Mouse (Mus musculus) embryonic facial prominence, embryonic 14.5 days (tissue): ENCODE results near the gene Sall1. TPM values are rescaled to one million over a fixed set of nuclear protein-coding genes. Genes with fewer than 3 reads are reported as not detected.

ENCODE experiments used
- ATAC-seq: fragments of 200-750 bp; cut with Nextera tagmentation; 2 replicates; pipeline ENCODE4 v1.8.0; 2017; ENCODE audit warnings: low read depth, moderate number of reproducible peaks, moderate TSS enrichment
- DNase-seq: peaks from one replicate; pipeline ENCODE4 v3.0.0-alpha.2; 2015; ENCODE audit warnings: low spot score
- H3K27ac ChIP-seq: fragments of 300-500 bp; sonication (generic); replicated peaks from 2 replicates; pipeline ENCODE4 v1.5.1; 2014; ENCODE audit warnings: low read depth, mild to moderate bottlenecking, low read length, moderate library complexity
- H3K27me3 ChIP-seq: fragments of 300-500 bp; sonication (generic); replicated peaks from 2 replicates; pipeline ENCODE4 v1.6.1; 2014; ENCODE audit warnings: low read length; ENCODE audit not compliant: control insufficient read depth, insufficient read depth
- H3K36me3 ChIP-seq: fragments of 300-500 bp; sonication (generic); 2 replicates; pipeline ENCODE4 v1.6.1; 2014; ENCODE audit warnings: low read length, mixed read lengths; ENCODE audit not compliant: control insufficient read depth, insufficient read depth
- H3K4me1 ChIP-seq: fragments of 300-500 bp; sonication (generic); 2 replicates; pipeline ENCODE4 v1.6.1; 2014; ENCODE audit warnings: antibody characterized with exemption, low read length; ENCODE audit not compliant: control insufficient read depth, insufficient read depth
- H3K4me2 ChIP-seq: fragments of 300-500 bp; sonication (generic); 2 replicates; pipeline ENCODE4 v1.6.1; 2014; ENCODE audit warnings: low read depth, mild to moderate bottlenecking, low read length, moderate library complexity, mixed read lengths
- H3K4me3 ChIP-seq: fragments of 300-500 bp; sonication (generic); 2 replicates; pipeline ENCODE4 v1.5.1; 2014; ENCODE audit warnings: low read depth, mild to moderate bottlenecking, low read length
- H3K9ac ChIP-seq: fragments of 300-500 bp; sonication (generic); 2 replicates; pipeline ENCODE4 v1.6.1; 2014; ENCODE audit warnings: low read depth, mild to moderate bottlenecking, low read length, moderate library complexity, mixed read lengths
- H3K9me3 ChIP-seq: fragments of 300-500 bp; sonication (generic); 2 replicates; pipeline ENCODE4 v1.6.1; 2016; ENCODE audit warnings: low read length; ENCODE audit not compliant: control insufficient read depth
- WGBS: fragments of 180-500 bp; shearing (Covaris S2); extraction: QIAGEN DNeasy Blood & Tissue Kit; methylation state at CpG from one replicate; pipeline ENCODE4 v1.1.7; 2014; 5-methylcytosine and 5-hydroxymethylcytosine counted together
- polyA plus RNA-seq: library from polyadenylated mRNA; unstranded; fragments of >200 nt; fragmentation: Nextera tagmentation; extraction: Ambion mirVana; gene quantifications from 2 replicates; pipeline ENCODE4 v1.2.1, GENCODE M21; 2014

The Sall1 gene
- polyA plus RNA-seq, 1 experiment from 2014 or later: 1.3 TPM

DNA sequence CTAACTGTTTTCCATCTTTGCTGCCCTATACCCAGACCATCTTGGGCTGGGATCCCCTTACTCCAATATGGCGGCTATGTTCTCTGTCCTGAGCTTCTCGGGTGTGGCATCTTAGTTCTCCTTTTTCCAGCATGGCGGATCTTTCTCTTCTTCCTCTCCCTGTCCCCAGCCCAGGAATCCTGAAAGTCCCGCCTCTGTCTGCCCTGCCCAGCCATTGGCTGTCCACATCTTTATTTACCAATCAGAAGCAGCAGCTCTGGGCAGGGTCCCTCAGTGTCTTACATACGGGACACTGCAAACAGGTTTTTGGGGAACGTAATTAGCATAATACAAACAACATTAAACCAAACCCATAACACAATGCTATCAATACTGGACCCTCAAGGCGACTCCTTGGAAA lies 8.9 kb upstream of the Sall1 start:
- H3K36me3 ChIP-seq: no peaks in the 10 kb centered on the region
- H3K9me3 ChIP-seq: no peaks in the 10 kb centered on the region
- no peak overlapping the region for H3K4me2 ChIP-seq
- ATAC-seq (no peak), DNase-seq (no peak)
- no peak overlapping the region for H3K4me3 ChIP-seq
- H3K27me3 ChIP-seq: peaks cover 48% of the 10 kb centered on the region
- H3K4me1 ChIP-seq: no peaks in the 10 kb centered on the region
- no peak overlapping the region for H3K9ac ChIP-seq
- H3K27ac ChIP-seq: no peak overlapping the region
- 90% methylated on average over 7 of the region's 7 CpGs for WGBS

DNA sequence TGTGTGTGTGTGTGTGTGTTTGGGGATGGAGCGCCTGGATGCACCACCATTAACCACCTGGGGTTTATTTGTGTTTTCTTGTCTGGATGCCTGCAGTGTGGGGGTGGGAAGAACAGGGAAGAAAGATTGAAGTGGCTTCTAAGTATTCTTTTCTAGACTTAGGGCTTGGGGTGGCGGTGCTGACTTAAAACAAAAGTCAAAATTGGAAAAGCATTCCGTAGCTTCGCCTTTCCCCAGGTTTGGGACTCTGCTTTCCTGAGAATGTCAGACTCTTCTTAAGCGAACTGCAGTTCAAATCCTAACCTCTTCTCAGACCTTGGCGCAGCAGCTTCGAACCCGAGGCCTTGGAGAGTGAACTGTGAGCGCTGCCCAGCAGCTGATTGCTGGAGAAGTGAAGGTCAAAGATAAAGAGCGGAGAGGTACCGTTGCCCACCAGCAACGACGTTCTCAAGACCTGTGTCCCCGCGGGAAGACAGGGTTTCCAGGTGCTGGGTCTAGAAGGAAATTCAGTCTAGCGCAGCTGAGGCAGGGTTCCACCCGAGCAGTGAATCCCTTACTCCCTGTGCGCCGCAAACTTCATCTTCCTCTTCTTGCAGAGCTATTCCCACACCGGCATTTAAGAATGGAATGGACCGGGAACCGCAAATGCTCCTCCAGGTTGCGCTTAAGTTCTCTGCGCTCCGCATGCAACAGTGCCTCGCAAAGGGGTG lies 2.8 kb upstream of the Sall1 start:
- ATAC-seq: no peak
- Histone ChIP-seq H3K4me3 (0 out of 2 replicates have a peak overlapping the region, but pooled peaks have one; percentile 5), H3K4me1 (no peaks in the 10 kb centered on the region), H3K4me2 (0 out of 2 replicates have a peak overlapping the region, but pooled peaks have one; percentile 86), H3K9me3 (no peaks in the 10 kb centered on the region), H3K9ac (no peak overlapping the region), H3K27ac (no peak overlapping the region), H3K27me3 (peaks cover 96% of the 10 kb centered on the region), H3K36me3 (no peaks in the 10 kb centered on the region)
- no peak for DNase-seq
- 4% methylated on average over 26 of the region's 26 CpGs for WGBS

DNA sequence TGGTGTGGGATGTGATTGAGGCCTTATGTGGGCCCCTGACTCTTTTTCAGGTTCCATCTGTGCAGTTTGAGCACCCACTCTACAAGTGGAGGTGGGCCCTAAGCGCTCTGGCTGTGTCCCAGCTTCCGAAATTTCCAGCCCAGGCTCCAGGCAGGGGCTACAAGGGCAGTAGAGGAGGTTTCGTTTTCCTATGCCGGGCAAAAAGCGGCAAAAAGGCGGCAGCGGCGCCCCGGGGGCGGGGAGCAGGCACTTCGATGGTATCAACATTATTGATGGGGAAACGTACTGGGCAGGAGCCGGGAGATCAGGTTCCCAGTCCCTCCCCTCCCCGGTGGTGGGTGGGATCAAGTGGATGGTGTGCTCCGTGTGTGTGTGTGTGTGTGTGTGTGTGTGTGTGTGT lies 2.3 kb upstream of the Sall1 start:
- peak overlapping the region; percentile 7; the same call in 1 of the 2 replicates for H3K4me3 ChIP-seq
- H3K4me1 ChIP-seq: no peaks in the 10 kb centered on the region
- DNase-seq (peak; percentile 40), ATAC-seq (no peak)
- no peaks in the 10 kb centered on the region for H3K36me3 ChIP-seq
- no peak overlapping the region for H3K27ac ChIP-seq
- H3K9ac ChIP-seq: no peak overlapping the region
- H3K9me3 ChIP-seq: no peaks in the 10 kb centered on the region
- peak overlapping the region; percentile 86 for H3K4me2 ChIP-seq
- peaks cover 96% of the 10 kb centered on the region for H3K27me3 ChIP-seq
- WGBS: 2% methylated on average over 15 of the region's 15 CpGs

- H3K9ac ChIP-seq: no peak overlapping the region
Measured at GRCm38 (mm10) chr8:89045726-89046125, 1.8 kb upstream of the Sall1 start.

GRCm38 (mm10) chr8:89045218-89045601 lies 1.2 kb upstream of the Sall1 start:
- H3K9ac ChIP-seq: no peak overlapping the region
- H3K27me3 ChIP-seq: peaks cover 96% of the 10 kb centered on the region
- 1% methylated on average over 29 of the region's 30 CpGs for WGBS

More at GRCm38 (mm10) chr8:89045726-89046125, 1.8 kb upstream of the Sall1 start:
- no peaks in the 10 kb centered on the region for H3K36me3 ChIP-seq
- ATAC-seq (no peak), DNase-seq (no peak)
- under 1% methylated on average over 17 of the region's 17 CpGs for WGBS
- peak overlapping the region; percentile 50; the same call in 1 of the 2 replicates for H3K4me3 ChIP-seq
- no peaks in the 10 kb centered on the region for H3K4me1 ChIP-seq
- H3K27ac ChIP-seq: no peak overlapping the region
- H3K4me2 ChIP-seq: peak overlapping the region; percentile 86; the same call in 1 of the 2 replicates
- H3K27me3 ChIP-seq: peaks cover 96% of the 10 kb centered on the region
- H3K9me3 ChIP-seq: no peaks in the 10 kb centered on the region

DNA sequence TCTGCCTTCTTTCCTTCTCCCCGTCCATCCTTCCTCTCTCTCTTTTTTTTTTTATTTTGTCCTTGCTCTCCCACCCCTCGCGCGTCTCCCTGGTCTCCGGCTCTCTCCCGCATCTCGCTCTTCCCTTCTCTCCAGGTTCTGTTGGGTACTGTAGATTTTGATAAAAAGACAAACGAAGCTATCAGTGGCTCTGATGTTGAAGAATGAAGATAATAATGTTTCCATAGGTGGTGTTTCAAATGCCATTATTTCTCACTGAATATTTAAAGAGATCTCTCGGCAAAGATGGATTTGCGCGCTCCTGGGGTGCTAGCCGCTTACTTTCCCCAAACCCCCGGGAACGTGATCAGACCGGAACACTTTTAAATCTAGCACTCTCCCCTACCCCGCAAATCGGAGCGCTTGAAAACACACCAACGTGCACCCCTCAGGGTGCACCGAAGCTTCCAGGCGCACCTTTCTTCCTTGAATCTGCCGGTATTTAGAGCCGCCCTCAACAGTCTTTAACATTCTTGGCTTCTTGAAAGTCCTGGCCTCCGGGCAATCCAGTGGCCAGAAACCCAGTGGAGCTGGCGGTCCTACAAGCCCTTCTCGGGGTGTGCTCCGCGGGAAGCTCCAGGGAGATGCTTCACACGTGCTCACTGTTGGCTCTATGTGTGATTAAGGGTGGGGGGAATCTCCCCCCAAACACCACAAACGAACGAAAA lies 702 bp upstream of the Sall1 start:
- Histone ChIP-seq H3K4me3 (peak overlapping the region; percentile 50), H3K27me3 (peaks cover 96% of the 10 kb centered on the region), H3K27ac (no peak overlapping the region), H3K9ac (0 out of 2 replicates have a peak overlapping the region, but pooled peaks have one; percentile 34), H3K36me3 (no peaks in the 10 kb centered on the region), H3K9me3 (no peaks in the 10 kb centered on the region), H3K4me1 (no peaks in the 10 kb centered on the region), H3K4me2 (peak overlapping the region; percentile 86)
- DNase-seq (no peak), ATAC-seq (no peak)
- WGBS: under 1% methylated on average over 31 of the region's 31 CpGs

More at GRCm38 (mm10) chr8:89045218-89045601, 1.2 kb upstream of the Sall1 start:
- DNase-seq (no peak), ATAC-seq (no peak)
- H3K4me3 ChIP-seq: peak overlapping the region; percentile 50; the same call in 1 of the 2 replicates
- H3K4me1 ChIP-seq: no peaks in the 10 kb centered on the region
- H3K9me3 ChIP-seq: no peaks in the 10 kb centered on the region
- peak overlapping the region; percentile 86 for H3K4me2 ChIP-seq
- H3K36me3 ChIP-seq: no peaks in the 10 kb centered on the region
- no peak overlapping the region for H3K27ac ChIP-seq

DNA sequence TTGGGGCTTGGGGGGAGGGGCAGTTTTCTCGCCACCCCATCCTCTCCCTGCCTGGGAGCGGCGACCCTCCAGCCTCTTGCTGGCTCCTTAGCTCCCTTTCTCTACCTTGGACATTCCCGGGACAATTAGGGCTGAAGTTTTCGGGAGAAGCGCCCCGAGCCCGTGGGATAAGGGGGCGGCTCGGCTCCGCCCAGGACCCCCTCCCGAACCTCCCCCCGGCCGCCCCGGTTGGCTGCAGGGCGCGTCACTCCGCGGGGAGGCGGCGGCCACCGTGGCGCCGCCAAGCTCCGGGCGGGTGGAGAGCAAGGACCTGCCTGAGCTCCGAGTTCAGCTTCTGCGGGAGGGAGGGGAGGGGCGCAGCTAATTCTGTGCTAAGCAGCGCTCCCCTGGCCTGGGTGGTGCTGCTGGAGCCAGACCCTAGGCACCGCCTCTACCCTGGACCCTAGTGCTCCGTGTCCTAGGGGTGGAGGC lies 556 bp downstream of the Sall1 start:
- Histone ChIP-seq H3K4me2 (peak overlapping the region; percentile 86), H3K27me3 (peaks cover 94% of the 10 kb centered on the region), H3K9me3 (no peaks in the 10 kb centered on the region), H3K36me3 (no peaks in the 10 kb centered on the region), H3K4me1 (no peaks in the 10 kb centered on the region), H3K9ac (peak overlapping the region; percentile 70), H3K27ac (no peak overlapping the region), H3K4me3 (peak overlapping the region; percentile 50)
- WGBS: 0% methylated on average over 10 of the region's 32 CpGs
- ATAC-seq (peak; percentile 70), DNase-seq (peak; percentile 68)

- no peak overlapping the region for H3K27ac ChIP-seq
- H3K4me2 ChIP-seq: peak overlapping the region; percentile 86
- H3K4me1 ChIP-seq: no peaks in the 10 kb centered on the region
- ATAC-seq (peak; percentile 80), DNase-seq (peak; percentile 81)
- peak overlapping the region; percentile 50 for H3K4me3 ChIP-seq
- H3K27me3 ChIP-seq: peaks cover 95% of the 10 kb centered on the region
- H3K9ac ChIP-seq: peak overlapping the region; percentile 70
- 1% methylated on average over 23 of the region's 80 CpGs for WGBS
- no peaks in the 10 kb centered on the region for H3K36me3 ChIP-seq
- no peaks in the 10 kb centered on the region for H3K9me3 ChIP-seq
Measured at GRCm38 (mm10) chr8:89042560-89043370, 1.2 kb downstream of the Sall1 start.
